Mouse (Mus musculus) forelimb bud, embryonic 11.5 days (tissue): Measurements from ENCODE around the gene Kcnj15.
A peak's percentile ranks its signal among the peaks of the same experiment; 100 is the strongest.

ENCODE experiments used
- DNase-seq: peaks from one replicate; pipeline ENCODE4 v3.0.0-alpha.2; 2012; ENCODE audit warnings: low read depth, low spot score

Kcnj15 gene

GRCm38 (mm10) chr16:95244626-95245303 lies 12.6 kb upstream of the Kcnj15 start:
- DNase-seq: no peak

- DNase-seq: no peak
Observed at GRCm38 (mm10) chr16:95245499-95245898, 11.9 kb upstream of the Kcnj15 start.

- no peak for DNase-seq
Observed at GRCm38 (mm10) chr16:95248646-95249045, 8.7 kb upstream of the Kcnj15 start.

DNA sequence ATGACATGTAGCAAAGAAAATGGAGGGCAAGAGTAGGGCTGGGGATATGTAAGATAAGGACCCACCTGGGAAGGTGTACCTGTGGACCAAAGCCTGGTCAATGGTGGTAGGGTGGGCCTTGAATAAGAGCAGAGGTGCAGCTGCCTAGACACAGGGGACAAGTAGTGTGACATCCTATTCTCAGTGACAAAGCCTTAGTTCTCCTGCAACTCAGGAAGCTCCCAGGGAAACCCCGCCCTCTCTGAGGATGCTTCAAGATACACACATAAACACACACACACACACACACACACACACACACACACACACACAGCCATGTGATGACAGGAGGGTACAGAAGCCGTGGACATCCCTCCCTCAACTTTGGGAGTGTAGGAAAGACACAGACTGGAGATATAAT lies 710 bp upstream of the Kcnj15 start:
- DNase-seq: no peak

- no peak for DNase-seq
Observed at GRCm38 (mm10) chr16:95258100-95258499, 742 bp downstream of the Kcnj15 start.

DNA sequence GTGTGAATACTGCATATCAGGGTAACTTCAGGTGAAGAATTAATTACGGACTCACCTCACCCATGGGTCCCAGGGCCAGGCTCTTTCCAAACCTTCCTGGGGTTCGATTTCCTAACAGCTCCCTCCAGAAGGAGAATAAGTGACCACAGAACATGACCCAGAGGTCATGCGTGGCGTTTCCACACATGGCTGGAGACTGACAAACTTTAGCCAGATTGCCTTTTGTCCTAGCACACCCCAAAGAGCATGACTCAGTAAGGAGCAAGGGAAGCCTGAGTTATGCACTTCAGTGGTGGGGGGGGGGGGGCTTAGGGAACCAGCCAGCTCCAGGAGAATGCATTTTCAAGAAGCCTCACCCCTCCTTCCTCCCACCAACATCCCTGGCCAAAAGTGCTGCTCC lies 2.1 kb downstream of the Kcnj15 start:
- no peak for DNase-seq

GRCm38 (mm10) chr16:95260693-95261092 lies 3.3 kb downstream of the Kcnj15 start:
- no peak for DNase-seq

GRCm38 (mm10) chr16:95261807-95262206 lies 4.4 kb downstream of the Kcnj15 start:
- no peak for DNase-seq

DNA sequence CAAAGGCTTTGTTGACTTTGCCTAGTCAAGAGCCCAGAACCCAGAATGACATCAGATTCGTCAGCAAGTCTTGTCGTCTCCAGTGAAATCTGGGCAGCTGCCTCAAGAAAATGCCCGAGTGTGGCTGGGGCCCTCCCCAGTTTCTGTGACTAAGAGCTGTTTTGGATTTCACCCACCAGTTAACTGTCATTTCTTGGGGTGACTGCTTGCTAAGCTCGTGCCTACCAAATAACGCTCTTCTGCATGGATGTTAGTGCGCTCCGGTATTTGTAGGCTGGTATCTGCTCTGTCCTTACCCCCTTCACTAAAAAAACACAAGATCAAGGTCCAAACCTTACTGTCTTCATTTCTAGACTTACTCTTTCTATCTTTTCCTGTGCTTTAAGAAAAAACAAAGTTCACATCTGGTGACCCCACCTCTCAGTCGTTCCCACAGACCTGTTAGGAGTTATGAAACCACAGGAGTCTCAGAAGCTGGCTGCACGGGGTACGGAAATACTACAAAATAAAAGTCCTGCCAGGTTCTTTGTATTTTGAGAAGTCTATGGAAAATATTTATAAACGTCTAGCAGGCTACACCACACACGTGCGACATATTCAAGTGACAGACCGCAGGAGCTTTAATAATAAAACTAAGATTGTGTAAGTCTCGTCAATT lies 5.5 kb downstream of the Kcnj15 start:
- DNase-seq: peak; percentile 49

DNA sequence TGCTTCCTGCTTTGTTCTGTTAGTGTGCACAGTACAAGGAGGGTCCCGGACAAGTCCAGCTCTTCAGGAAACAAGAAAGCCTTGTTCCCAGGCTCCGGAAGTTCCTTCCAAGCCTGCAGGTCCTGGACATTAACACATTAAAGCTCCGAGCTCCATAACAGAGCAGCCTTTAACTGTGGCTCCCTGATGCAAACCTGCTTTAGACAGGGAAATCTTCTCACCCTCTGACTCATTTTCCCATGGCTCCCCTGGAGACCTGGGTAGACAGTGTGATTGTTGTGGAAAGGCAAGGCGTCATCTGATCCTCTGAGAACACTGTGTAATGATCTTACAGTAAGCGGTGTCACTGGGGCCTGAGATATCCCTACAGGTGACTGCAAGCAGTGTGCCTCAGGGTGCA lies 7.0 kb downstream of the Kcnj15 start:
- no peak for DNase-seq

GRCm38 (mm10) chr16:95267481-95268183 lies 10.3 kb downstream of the Kcnj15 start:
- no peak for DNase-seq

GRCm38 (mm10) chr16:95269610-95270009 lies 12.3 kb downstream of the Kcnj15 start:
- no peak for DNase-seq

DNA sequence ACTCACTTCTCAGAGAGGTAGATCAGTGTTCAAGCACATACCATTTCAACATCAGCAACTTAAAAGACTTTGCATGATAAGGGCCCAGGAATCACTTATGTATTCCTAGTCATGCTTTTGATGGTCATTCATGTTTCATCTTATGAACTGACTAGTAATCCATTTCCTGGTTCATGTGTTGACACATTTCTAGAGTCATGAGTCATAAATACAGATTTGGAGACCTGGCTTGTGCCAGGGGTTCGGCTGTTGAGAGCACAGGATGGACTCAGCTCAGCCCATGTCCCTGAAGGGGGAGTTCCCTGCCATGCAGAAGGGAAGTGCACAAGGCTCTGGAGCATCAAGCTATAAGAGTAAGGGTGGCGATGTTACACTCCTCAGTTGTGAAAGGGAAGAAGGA lies 15.7 kb downstream of the Kcnj15 start:
- DNase-seq: no peak

- no peak for DNase-seq
Observed at GRCm38 (mm10) chr16:95275713-95276502, 18.6 kb downstream of the Kcnj15 start.

DNA sequence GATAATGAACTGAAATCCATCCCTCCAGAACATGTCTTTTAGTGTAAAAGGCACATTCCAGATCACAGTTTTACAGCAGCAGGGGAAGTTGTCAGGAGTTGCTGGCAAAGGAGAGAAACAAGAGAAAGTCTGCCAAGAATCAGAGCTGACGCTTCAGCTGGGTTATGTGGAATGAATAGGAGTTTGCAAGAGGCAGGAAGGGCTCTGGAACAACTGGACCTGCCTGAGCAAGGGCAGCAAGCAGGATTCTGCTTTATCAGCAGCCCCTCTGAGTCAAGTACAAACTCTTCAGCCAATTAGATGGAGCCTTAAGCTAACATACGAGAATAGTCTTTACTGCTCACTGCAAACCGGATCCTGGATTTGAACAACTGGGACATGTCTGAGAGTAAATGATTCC lies 21.7 kb downstream of the Kcnj15 start:
- no peak for DNase-seq

- no peak for DNase-seq
Observed at GRCm38 (mm10) chr16:95280338-95280737, 23.0 kb downstream of the Kcnj15 start.

DNA sequence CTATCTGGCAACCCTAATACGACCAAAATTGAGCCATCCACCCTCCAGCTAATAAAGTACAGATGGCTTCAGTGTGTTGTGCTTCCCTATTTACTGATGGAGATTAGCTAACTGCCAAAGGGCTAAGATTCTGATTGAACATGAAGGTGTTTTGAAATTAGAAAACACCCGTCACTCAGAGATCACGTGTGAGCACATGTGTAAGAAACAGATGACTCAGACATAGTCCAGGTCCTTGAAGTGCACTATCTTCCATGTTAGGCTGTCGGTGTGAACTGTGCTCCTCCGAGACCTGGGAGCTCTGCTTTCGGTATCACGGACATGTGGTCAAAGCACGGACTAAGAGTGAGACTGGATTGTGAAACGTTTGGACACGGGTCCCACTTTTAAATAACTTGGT lies 26.0 kb downstream of the Kcnj15 start:
- no peak for DNase-seq

- no peak for DNase-seq
Observed at GRCm38 (mm10) chr16:95284085-95284727, 26.8 kb downstream of the Kcnj15 start.

DNA sequence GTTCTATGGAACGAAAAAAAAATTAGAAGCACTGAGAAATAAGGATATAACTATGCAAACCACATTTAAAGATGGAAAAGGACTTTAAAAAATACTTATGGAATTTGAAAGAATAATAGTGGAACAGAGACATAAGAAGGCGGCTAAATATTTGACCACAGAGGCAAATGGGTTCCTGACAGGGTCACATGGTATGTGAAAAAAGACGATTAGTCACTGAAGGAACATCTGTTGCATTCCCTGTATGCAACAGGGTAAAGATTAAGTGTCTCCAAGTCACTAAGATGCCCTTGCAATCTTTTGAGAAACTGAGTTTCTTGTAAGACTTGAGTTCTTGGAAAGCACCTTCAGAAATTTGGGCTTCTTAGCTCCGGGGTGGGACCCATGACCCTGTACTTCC lies 27.7 kb downstream of the Kcnj15 start:
- no peak for DNase-seq

DNA sequence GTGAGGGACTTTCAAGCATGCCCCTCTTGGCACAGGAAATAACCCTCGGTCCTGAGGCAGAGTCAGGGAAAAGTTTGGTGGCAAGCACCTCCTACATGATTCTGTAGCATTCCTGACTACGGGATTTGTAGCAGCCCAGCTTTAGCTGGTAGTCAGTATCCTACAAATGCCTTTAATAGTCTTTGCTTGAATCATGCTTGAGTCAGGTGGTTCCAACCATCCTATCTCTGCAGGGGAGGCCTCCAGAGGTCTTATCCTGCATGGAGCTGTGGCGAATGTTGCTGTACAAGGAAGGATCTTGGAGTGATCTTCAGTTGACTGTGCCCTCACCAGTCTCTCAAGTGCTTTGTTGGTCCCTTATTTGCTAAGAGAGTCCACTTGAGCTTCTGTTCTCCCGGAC lies 28.4 kb downstream of the Kcnj15 start:
- DNase-seq: no peak

GRCm38 (mm10) chr16:95287656-95288055 lies 30.3 kb downstream of the Kcnj15 start:
- no peak for DNase-seq

DNA sequence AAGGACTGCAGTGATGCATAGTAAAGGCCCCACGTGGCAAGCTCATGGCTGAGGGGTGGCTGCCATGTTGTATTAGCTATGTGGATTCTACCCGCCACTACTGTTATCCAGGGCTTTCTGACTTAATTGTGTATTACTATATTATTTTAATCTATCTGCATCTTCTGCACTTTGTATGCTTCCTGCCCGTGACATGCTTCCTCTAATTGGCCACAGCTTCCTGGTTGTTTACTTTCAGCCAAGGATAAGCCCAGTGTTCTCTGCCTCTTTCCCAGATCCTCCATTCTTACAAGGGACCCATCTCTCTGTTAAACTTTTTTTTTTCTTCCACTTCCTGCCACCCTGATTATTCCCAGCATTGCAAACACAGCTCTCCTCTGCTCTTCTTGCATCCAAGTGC lies 32.0 kb downstream of the Kcnj15 start:
- no peak for DNase-seq
